Mouse (Mus musculus) bone marrow, adult 2 months (tissue): ENCODE results near the gene Srgap2.

ENCODE experiments used
- CTCF ChIP-seq: fragments of 200-500 bp; IDR thresholded peaks from 2 replicates; pipeline ENCODE4 v1.5.1; 2011; ENCODE audit warnings: low read length, control low read depth; ENCODE audit not compliant: control insufficient read depth, insufficient read depth
- POLR2A ChIP-seq: fragments of 200-500 bp; IDR thresholded peaks from 2 replicates; pipeline ENCODE4 v1.6.1; 2011; ENCODE audit warnings: low read depth, mild to moderate bottlenecking, control low read depth, low read length, borderline replicate concordance; ENCODE audit not compliant: control insufficient read depth

DNA sequence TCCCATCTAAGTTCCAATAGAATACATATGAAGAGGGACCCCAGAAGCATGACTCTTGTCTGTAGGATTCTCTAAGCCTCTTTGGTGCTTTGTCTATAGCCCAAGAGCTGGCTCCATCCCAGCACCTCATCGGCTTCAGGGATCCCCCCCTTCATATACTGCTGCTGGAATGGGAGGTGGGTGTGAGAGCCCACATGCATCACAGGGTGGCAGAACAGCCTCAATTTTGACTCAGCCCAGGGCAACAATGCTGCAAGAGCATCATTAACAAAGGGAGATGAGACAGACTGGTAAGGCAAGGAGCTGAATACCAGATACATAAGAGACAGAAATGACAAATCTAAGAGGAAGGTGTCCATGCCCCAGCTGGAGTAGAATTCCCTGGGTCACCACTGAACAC is 243.0 kb downstream of the Srgap2 start:
- no peak for TF ChIP-seq CTCF
- no peak for TF ChIP-seq POLR2A
